Mouse (Mus musculus) megakaryocyte, embryonic 14.5 days (primary cell): ENCODE data around the gene Tmem91.

Experiments used
- FLI1 ChIP-seq: IDR thresholded peaks from 2 replicates; pipeline ENCODE4 v1.6.1; 2012; ENCODE audit warnings: low read length, inconsistent platforms, mixed read lengths
- GATA1 ChIP-seq: IDR thresholded peaks from 3 replicates; pipeline ENCODE4 v1.6.1; 2012; ENCODE audit warnings: mixed read lengths, low read length, inconsistent platforms, borderline replicate concordance

- TF ChIP-seq GATA1 (no peak), FLI1 (no peak)
Observed at GRCm38 (mm10) chr7:25707581-25708292, 32.8 kb upstream of the Tmem91 start.
